Mouse (Mus musculus) midbrain, embryonic 15.5 days (tissue): Measurements from ENCODE around the gene Epb41l3. TPM values are rescaled to one million over a fixed set of nuclear protein-coding genes. Genes with fewer than 3 reads are reported as not detected.

Experiments
- ATAC-seq: fragments of 200-750 bp; cut with Nextera tagmentation; replicated peaks from 2 replicates; pipeline ENCODE4 v1.8.0; 2017; ENCODE audit warnings: moderate TSS enrichment
- H3K27ac ChIP-seq: fragments of 300-500 bp; sonication (generic); 2 replicates; pipeline ENCODE4 v1.5.1; 2015; ENCODE audit warnings: mild to moderate bottlenecking, inconsistent platforms
- H3K27me3 ChIP-seq: fragments of 300-500 bp; sonication (generic); replicated peaks from 2 replicates; pipeline ENCODE4 v1.6.1; 2015; ENCODE audit warnings: inconsistent platforms
- H3K36me3 ChIP-seq: fragments of 300-500 bp; sonication (generic); replicated peaks from 2 replicates; pipeline ENCODE4 v1.6.1; 2015; ENCODE audit warnings: inconsistent platforms
- H3K4me1 ChIP-seq: fragments of 300-500 bp; sonication (generic); 2 replicates; pipeline ENCODE4 v1.6.1; 2015; ENCODE audit warnings: inconsistent platforms
- H3K4me2 ChIP-seq: fragments of 300-500 bp; sonication (generic); 2 replicates; pipeline ENCODE4 v1.6.1; 2015; ENCODE audit warnings: inconsistent platforms, mild to moderate bottlenecking, moderate library complexity
- H3K4me3 ChIP-seq: fragments of 300-500 bp; sonication (generic); 2 replicates; pipeline ENCODE4 v1.5.1; 2015; ENCODE audit warnings: mild to moderate bottlenecking, inconsistent platforms
- H3K9ac ChIP-seq: fragments of 300-500 bp; sonication (generic); 2 replicates; pipeline ENCODE4 v1.6.1; 2015; ENCODE audit warnings: mild to moderate bottlenecking, inconsistent platforms
- H3K9me3 ChIP-seq: fragments of 300-500 bp; sonication (generic); 2 replicates; pipeline ENCODE4 v1.6.1; 2016; ENCODE audit warnings: inconsistent platforms
- WGBS: fragments of 180-500 bp; shearing (Covaris S2); methylation state at CpG from one replicate; pipeline ENCODE4 v1.1.7; 2015; ENCODE audit warnings: mixed read lengths; 5-methylcytosine and 5-hydroxymethylcytosine counted together
- polyA plus RNA-seq: library from polyadenylated mRNA; unstranded; fragments of >200 nt; fragmentation: Nextera tagmentation; extraction: Ambion mirVana; gene quantifications from 2 replicates; pipeline ENCODE4 v1.2.1, GENCODE M21; 2015

Epb41l3 gene
- polyA plus RNA-seq, 1 experiment from 2014 or later, result 71.0 TPM

GRCm38 (mm10) chr17:69230131-69230621 is 154.7 kb downstream of the Epb41l3 start:
- Histone ChIP-seq H3K36me3 (no peaks in the 10 kb centered on the region), H3K9me3 (no peaks in the 10 kb centered on the region), H3K4me2 (0 out of 2 replicates have a peak overlapping the region, but pooled peaks have one; percentile 0), H3K27ac (peak overlapping the region; percentile 78), H3K9ac (no peak overlapping the region), H3K4me3 (no peak overlapping the region), H3K4me1 (peaks cover 31% of the 10 kb centered on the region), H3K27me3 (no peaks in the 10 kb centered on the region)
- 15% methylated on average over 6 of the region's 6 CpGs for WGBS
- ATAC-seq, result peak; percentile 76

- no peak overlapping the region for H3K9ac ChIP-seq
- H3K4me3 ChIP-seq, result no peak overlapping the region
- WGBS, result 65% methylated on average over 5 of the region's 5 CpGs
- ATAC-seq, result no peak
- H3K36me3 ChIP-seq, result no peaks in the 10 kb centered on the region
- H3K4me1 ChIP-seq, result peaks cover 31% of the 10 kb centered on the region
- H3K27me3 ChIP-seq, result no peaks in the 10 kb centered on the region
- no peak overlapping the region for H3K27ac ChIP-seq
- no peak overlapping the region for H3K4me2 ChIP-seq
- no peaks in the 10 kb centered on the region for H3K9me3 ChIP-seq
Measured at GRCm38 (mm10) chr17:69231360-69231759, 155.9 kb downstream of the Epb41l3 start.

- Histone ChIP-seq H3K9me3 (no peaks in the 10 kb centered on the region), H3K4me2 (no peak overlapping the region), H3K4me1 (peaks cover under 1% of the 10 kb centered on the region; the same call in 1 of the 2 replicates), H3K4me3 (no peak overlapping the region), H3K9ac (no peak overlapping the region), H3K27me3 (no peaks in the 10 kb centered on the region), H3K36me3 (no peaks in the 10 kb centered on the region), H3K27ac (no peak overlapping the region)
- 0 out of 2 replicates have a peak, but pooled peaks have one; percentile 37 for ATAC-seq
- WGBS, result 96% methylated on average over 3 of the region's 3 CpGs
Measured at GRCm38 (mm10) chr17:69237172-69237571, 161.7 kb downstream of the Epb41l3 start.

- H3K9ac ChIP-seq, result no peak overlapping the region
- H3K27ac ChIP-seq, result no peak overlapping the region
- no peak overlapping the region for H3K4me2 ChIP-seq
- ATAC-seq, result no peak
- no peak overlapping the region for H3K4me3 ChIP-seq
- WGBS, result 98% methylated on average over 4 of the region's 4 CpGs
- H3K4me1 ChIP-seq, result no peaks in the 10 kb centered on the region
- no peaks in the 10 kb centered on the region for H3K9me3 ChIP-seq
- H3K27me3 ChIP-seq, result no peaks in the 10 kb centered on the region
- H3K36me3 ChIP-seq, result no peaks in the 10 kb centered on the region
Measured at GRCm38 (mm10) chr17:69238810-69239373, 163.4 kb downstream of the Epb41l3 start.

GRCm38 (mm10) chr17:69239423-69239822 is 163.9 kb downstream of the Epb41l3 start:
- Histone ChIP-seq H3K27me3 (no peaks in the 10 kb centered on the region), H3K27ac (no peak overlapping the region), H3K9ac (no peak overlapping the region), H3K9me3 (no peaks in the 10 kb centered on the region), H3K36me3 (no peaks in the 10 kb centered on the region), H3K4me2 (no peak overlapping the region), H3K4me3 (no peak overlapping the region), H3K4me1 (no peaks in the 10 kb centered on the region)
- ATAC-seq, result no peak
- WGBS, result 89% methylated on average over 6 of the region's 6 CpGs

- no peak overlapping the region for H3K9ac ChIP-seq
- H3K4me3 ChIP-seq, result no peak overlapping the region
- no peaks in the 10 kb centered on the region for H3K27me3 ChIP-seq
- no peak overlapping the region for H3K4me2 ChIP-seq
- H3K36me3 ChIP-seq, result 0 out of 2 replicates have a peak, but pooled peaks cover 3% of the 10 kb centered on the region
- 87% methylated on average over 9 of the region's 9 CpGs for WGBS
- H3K9me3 ChIP-seq, result no peaks in the 10 kb centered on the region
- no peak overlapping the region for H3K27ac ChIP-seq
- no peaks in the 10 kb centered on the region for H3K4me1 ChIP-seq
- no peak for ATAC-seq
Measured at GRCm38 (mm10) chr17:69255834-69256233, 180.4 kb downstream of the Epb41l3 start.

GRCm38 (mm10) chr17:69256441-69256840 is 181.0 kb downstream of the Epb41l3 start:
- H3K9me3 ChIP-seq, result no peaks in the 10 kb centered on the region
- H3K4me1 ChIP-seq, result no peaks in the 10 kb centered on the region
- peak; percentile 50; the same call in 1 of the 2 replicates for ATAC-seq
- H3K27ac ChIP-seq, result no peak overlapping the region
- no peak overlapping the region for H3K4me3 ChIP-seq
- 0 out of 2 replicates have a peak, but pooled peaks cover 3% of the 10 kb centered on the region for H3K36me3 ChIP-seq
- H3K4me2 ChIP-seq, result no peak overlapping the region
- no peak overlapping the region for H3K9ac ChIP-seq
- 46% methylated on average over 9 of the region's 9 CpGs for WGBS
- no peaks in the 10 kb centered on the region for H3K27me3 ChIP-seq

- H3K4me2 ChIP-seq, result no peak overlapping the region
- no peak overlapping the region for H3K9ac ChIP-seq
- peak overlapping the region; percentile 40; the same call in 1 of the 2 replicates for H3K27ac ChIP-seq
- no peaks in the 10 kb centered on the region for H3K9me3 ChIP-seq
- 0 out of 2 replicates have a peak, but pooled peaks cover 3% of the 10 kb centered on the region for H3K36me3 ChIP-seq
- peak; percentile 41; the same call in 1 of the 2 replicates for ATAC-seq
- H3K4me3 ChIP-seq, result no peak overlapping the region
- no peaks in the 10 kb centered on the region for H3K27me3 ChIP-seq
- H3K4me1 ChIP-seq, result peaks cover 7% of the 10 kb centered on the region; the same call in 1 of the 2 replicates
- 38% methylated on average over 15 of the region's 15 CpGs for WGBS
Measured at GRCm38 (mm10) chr17:69263810-69264565, 188.5 kb downstream of the Epb41l3 start.

GRCm38 (mm10) chr17:69265171-69265570 is 189.7 kb downstream of the Epb41l3 start:
- ATAC-seq, result no peak

GRCm38 (mm10) chr17:69265759-69266463 is 190.4 kb downstream of the Epb41l3 start:
- Histone ChIP-seq H3K4me2 (no peak overlapping the region), H3K36me3 (no peaks in the 10 kb centered on the region), H3K9me3 (no peaks in the 10 kb centered on the region), H3K27me3 (no peaks in the 10 kb centered on the region), H3K9ac (no peak overlapping the region), H3K4me3 (no peak overlapping the region), H3K27ac (no peak overlapping the region), H3K4me1 (peaks cover 7% of the 10 kb centered on the region; the same call in 1 of the 2 replicates)
- 48% methylated on average over 17 of the region's 17 CpGs for WGBS
- no peak; the same call in 1 of the 2 replicates for ATAC-seq

More at GRCm38 (mm10) chr17:69265171-69265570, 189.7 kb downstream of the Epb41l3 start:
- Histone ChIP-seq H3K9ac (no peak overlapping the region), H3K27ac (no peak overlapping the region), H3K27me3 (no peaks in the 10 kb centered on the region), H3K4me1 (peaks cover 7% of the 10 kb centered on the region; the same call in 1 of the 2 replicates), H3K9me3 (no peaks in the 10 kb centered on the region), H3K36me3 (no peaks in the 10 kb centered on the region), H3K4me3 (no peak overlapping the region), H3K4me2 (no peak overlapping the region)
- 61% methylated on average over 4 of the region's 4 CpGs for WGBS

GRCm38 (mm10) chr17:69266936-69267335 is 191.5 kb downstream of the Epb41l3 start:
- Histone ChIP-seq H3K9ac (no peak overlapping the region), H3K27me3 (no peaks in the 10 kb centered on the region), H3K9me3 (no peaks in the 10 kb centered on the region), H3K4me1 (peaks cover 7% of the 10 kb centered on the region; the same call in 1 of the 2 replicates), H3K36me3 (no peaks in the 10 kb centered on the region), H3K4me2 (no peak overlapping the region), H3K4me3 (no peak overlapping the region), H3K27ac (no peak overlapping the region)
- ATAC-seq, result no peak
- 78% methylated on average over 5 of the region's 5 CpGs for WGBS

- Histone ChIP-seq H3K36me3 (no peaks in the 10 kb centered on the region), H3K4me2 (no peak overlapping the region), H3K9me3 (no peaks in the 10 kb centered on the region), H3K4me3 (no peak overlapping the region), H3K4me1 (peaks cover 7% of the 10 kb centered on the region; the same call in 1 of the 2 replicates), H3K9ac (no peak overlapping the region), H3K27ac (no peak overlapping the region), H3K27me3 (no peaks in the 10 kb centered on the region)
- 68% methylated on average over 6 of the region's 6 CpGs for WGBS
- no peak for ATAC-seq
Measured at GRCm38 (mm10) chr17:69267526-69267925, 192.0 kb downstream of the Epb41l3 start.
